Mouse (Mus musculus): ENCODE measurements around the gene Vac14. TPM values are rescaled to one million over a fixed set of nuclear protein-coding genes. Genes with fewer than 3 reads are reported as not detected.

Vac14 gene
- total RNA-seq, 2 experiments from 2014 or later: 23.6 to 24.1 TPM

GRCm38 (mm10) chr8:110767261-110767660 is 148.9 kb downstream of the Vac14 start:
- intact Hi-C loops (cut with DNase I): no loop called here
- DNase-seq (ENCODE audit: low spot score in 2 of 2): no peak

Other genes with a start within 250 kb of the Vac14 start
- gene Mtss1l, start 102.9 kb downstream of the Vac14 start, total RNA-seq (2021): 100 to 1,000 TPM; 196 to 205 TPM
- gene Il34, start 187.3 kb downstream of the Vac14 start, total RNA-seq (2021): 100 to 1,000 TPM; 103 to 107 TPM
- 10 to 100 TPM; 51.7 to 61.4 TPM for gene Cog4, start 228.0 kb downstream of the Vac14 start, total RNA-seq (2021)
- gene Sf3b3, start 228.2 kb downstream of the Vac14 start, total RNA-seq (2021): 10 to 100 TPM; 57.9 to 65.3 TPM